Mouse (Mus musculus) kidney, adult 9 months (tissue): ENCODE results near the gene Lrrc56.

Experiments used
- DNase-seq: peaks from one replicate; pipeline ENCODE4 v3.0.0; 2022

Lrrc56 gene

DNA sequence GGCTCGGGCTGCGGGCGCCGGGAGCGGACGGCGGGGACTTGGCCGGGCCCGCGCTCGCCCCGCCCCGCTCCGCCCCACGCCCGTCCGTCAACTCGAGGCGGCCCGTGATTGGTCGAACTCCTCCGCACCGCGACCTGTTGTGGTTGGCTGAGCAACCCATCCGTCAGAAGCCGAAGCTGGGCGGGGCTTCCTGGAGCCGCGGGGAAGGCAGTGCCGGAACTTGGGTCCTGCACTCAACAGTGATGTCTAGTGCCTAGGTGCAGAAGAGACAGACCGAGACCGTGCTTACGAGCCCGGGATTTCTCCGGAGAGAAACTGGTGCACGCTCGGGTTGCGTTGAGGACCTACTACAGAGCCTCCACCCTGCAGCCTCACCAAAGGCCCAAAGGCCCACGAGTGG, at the start of gene Lrrc56, which contains the start of gene Hras:
Gene Lrrc56 (plus strand): TSS at position 210 of the 400 bp plus-strand sequence.
Gene Hras (minus strand): TSS at position 58 of the 400 bp plus-strand sequence.
- DNase-seq: peak; percentile 98

- DNase-seq: no peak
These were observed 49.3 kb upstream of the Lrrc56 start for GRCm38 (mm10) chr7:141144650-141145049.

DNA sequence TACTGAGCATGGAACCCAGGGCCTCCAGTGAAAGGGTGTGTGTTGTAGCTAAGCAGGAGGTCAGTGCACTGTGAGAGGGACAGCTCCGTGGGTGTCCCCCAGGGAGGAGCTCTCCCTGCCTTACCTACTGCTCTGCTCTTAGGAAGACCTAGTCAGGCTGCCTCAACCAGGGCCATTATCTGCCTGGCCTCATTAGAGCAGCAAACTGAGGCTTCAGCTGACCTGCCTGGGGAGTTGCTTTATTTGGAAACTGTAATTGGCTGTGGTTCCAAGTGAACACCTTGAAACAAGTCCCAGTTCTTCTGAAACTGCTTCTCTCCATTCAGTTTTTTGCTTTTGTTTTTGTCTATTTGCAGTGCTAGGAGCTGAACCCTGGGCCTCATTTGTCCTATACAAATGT, 48.6 kb upstream of the Lrrc56 start:
- DNase-seq: no peak

DNA sequence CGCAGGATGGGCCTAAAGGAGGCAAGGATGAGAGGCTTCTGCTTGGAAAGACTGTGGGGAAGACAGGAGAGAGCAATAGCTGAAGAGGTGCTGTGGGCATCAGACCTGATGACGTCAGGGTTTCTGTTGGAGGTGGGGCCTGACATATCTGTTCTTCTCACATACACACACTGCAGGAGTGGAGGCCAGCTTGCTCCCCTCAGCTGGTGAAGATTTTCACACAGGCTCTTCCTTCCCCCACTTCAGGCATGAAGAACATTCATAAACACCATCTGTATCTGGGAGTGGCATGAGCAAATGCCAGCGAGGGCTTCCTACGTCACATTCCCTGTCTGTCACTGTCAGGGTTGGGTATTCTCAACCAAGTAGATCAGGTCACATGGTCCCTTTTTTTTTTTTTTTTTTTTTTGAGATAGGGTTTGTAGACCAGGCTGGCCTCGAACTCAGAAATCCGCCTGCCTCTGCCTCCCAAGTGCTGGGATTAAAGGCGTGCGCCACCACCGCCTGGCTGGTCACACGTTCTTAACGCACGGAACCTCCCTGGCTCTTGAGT, 47.8 kb upstream of the Lrrc56 start:
- no peak for DNase-seq

DNA sequence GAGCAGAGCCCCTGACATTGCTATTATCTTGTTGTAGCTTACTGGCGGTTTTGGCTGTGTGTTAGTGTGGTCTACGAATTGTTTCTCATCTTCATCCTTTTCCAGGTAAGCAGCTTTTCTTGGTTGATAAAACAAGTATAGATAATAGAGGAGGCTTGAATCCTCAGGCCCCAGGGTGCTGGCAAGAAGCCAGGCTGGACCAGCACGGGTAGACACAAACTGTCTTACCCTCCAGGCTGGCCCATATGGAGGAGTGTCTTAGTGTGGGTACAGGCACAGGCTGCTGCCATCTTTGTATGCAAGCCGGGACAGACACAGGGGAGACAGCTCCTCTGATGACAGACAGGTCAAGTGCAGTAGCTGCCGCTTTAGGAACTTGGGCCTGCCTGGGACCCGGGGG, 46.9 kb upstream of the Lrrc56 start:
- DNase-seq: no peak

DNA sequence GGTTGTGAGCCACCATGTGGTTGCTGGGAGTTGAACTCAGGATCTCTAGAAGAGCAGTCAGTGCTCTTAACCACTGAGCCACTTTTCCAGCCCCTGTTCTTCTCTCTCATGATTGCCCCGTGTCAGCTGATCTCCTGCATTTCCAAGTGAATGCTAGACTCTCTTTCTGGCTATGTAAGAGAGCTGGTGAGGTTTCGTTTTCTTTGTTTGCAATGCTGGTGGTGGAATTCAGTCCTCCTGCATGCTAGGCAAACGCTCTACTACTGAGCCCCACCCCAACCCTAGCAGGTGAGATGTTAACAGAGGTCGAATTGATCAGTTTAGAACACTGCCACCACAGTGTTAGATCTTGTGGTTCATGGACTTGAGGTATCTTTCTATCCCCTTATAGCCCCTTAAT, 45.3 kb upstream of the Lrrc56 start:
- DNase-seq: no peak

- no peak for DNase-seq
These were observed 38.6 kb upstream of the Lrrc56 start for GRCm38 (mm10) chr7:141155362-141155761.

- no peak for DNase-seq
These were observed 29.6 kb upstream of the Lrrc56 start for GRCm38 (mm10) chr7:141164397-141164796.

DNA sequence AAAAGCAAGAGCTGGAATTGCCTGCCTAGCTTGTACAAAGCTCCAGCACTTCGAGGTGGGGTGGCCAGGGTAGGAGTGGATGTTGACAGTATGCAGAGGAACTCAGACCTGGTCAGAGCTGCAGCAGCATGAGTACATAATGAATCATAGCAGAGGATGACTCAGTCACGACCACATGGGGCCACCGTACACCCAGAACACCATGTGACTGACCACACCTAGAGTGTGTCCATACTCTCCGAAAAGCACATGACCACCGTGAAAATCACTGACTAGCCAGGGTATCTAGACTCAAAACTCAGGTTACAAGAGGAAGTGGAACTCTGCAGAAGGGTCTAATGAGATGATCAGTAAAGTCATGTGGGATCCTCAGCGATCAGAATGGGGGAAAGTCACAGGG, 29.1 kb upstream of the Lrrc56 start:
- no peak for DNase-seq

GRCm38 (mm10) chr7:141167901-141168517, 25.9 kb upstream of the Lrrc56 start:
- DNase-seq: peak; percentile 38

DNA sequence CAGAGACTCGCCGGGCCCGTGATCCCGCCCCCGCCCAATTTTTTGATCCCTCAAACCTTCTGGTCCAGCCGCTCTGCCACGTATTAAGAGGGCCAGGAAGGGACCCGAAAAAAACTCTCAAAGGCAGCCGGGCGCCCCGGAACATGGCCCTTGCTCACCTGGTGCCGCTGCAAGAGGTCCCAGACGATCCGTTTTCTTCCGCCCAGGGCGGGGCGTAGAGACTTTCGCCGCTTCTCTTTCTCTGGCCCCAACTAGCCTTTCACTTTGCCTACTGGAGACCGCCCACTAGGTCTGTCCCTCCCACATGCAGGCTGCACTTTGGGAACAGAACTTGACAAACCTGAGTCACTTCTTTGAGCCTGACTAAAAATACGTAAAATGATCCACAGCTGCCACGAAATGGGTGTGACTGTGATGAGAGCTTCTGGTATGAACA, 25.4 kb upstream of the Lrrc56 start:
- DNase-seq: peak; percentile 79

GRCm38 (mm10) chr7:141169300-141169699, 24.7 kb upstream of the Lrrc56 start:
- no peak for DNase-seq

DNA sequence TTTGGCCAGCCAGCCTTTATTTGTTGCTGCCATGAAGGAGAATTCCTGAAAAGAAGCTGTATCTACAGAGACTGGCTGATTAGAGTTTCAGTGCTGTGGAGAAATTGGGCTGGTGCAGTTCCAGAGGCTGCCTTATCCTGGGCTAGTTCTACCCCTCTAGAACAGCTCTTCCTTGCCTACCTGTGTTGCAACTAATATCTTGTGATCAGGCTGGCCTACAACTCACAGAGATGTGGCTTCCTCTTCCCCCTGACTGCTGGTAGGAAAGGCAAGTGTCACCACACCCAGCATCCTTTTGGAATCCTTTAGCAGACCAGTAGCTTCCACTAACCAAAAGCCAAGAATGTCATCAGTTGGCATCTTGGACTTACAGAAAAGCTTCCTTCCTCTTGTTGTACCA, 24.1 kb upstream of the Lrrc56 start:
- no peak for DNase-seq

GRCm38 (mm10) chr7:141172116-141173006, 21.6 kb upstream of the Lrrc56 start, which contains the start of gene Rnh1:
Gene Rnh1, minus strand, starts transcription at chr7:141172857.
- DNase-seq: peak; percentile 93

GRCm38 (mm10) chr7:141173323-141173850, 20.6 kb upstream of the Lrrc56 start:
- DNase-seq: no peak

GRCm38 (mm10) chr7:141175068-141175467, 18.9 kb upstream of the Lrrc56 start:
- no peak for DNase-seq

GRCm38 (mm10) chr7:141176173-141176572, 17.8 kb upstream of the Lrrc56 start:
- peak; percentile 93 for DNase-seq

DNA sequence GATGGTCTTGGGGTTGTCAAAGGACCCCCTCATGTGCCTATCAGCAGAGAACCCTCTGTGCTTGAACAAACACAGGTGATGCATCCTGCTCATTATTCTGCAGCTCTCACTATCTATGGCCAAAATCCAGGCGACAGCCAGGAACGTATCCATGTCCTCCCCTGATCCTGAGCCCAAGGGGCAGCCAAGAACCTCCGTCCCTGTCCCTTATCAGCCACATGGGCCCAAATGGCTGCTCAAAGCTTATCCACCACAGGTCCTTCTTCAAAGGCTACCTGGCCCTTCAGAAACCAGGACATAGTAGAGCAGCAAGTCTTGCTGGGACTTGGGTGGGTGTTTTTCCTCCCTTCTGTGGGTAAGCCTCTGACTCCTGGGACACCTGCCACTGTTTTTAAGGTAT, 5.8 kb upstream of the Lrrc56 start:
- DNase-seq: no peak

GRCm38 (mm10) chr7:141188733-141189132, 5.2 kb upstream of the Lrrc56 start:
- DNase-seq: no peak

GRCm38 (mm10) chr7:141190220-141190619, 3.7 kb upstream of the Lrrc56 start:
- DNase-seq: no peak

GRCm38 (mm10) chr7:141191036-141191435, 2.9 kb upstream of the Lrrc56 start:
- DNase-seq: peak; percentile 58

- DNase-seq: no peak
These were observed 1.9 kb upstream of the Lrrc56 start for GRCm38 (mm10) chr7:141191796-141192685.
